In the genomic region with DNA sequence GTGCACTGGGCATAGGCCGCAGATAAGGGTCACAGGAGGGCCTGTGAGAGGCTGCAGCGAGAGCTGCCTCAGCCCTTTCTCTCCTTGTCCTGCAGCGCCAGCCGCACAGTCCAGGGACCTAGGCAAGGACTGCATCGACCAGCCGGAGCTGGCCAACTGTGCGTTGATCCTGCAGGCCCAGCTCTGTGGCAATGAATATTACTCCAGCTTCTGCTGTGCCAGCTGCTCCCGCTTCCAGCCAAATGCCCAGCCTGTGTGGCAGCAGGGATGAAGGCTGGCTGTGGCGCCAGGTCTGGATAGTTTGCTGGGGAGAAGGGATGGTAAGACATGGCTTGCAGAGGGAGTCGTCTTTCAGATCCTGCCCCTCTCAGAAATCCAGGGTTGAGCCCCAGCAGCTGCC, we compare ENCODE assay signal across 13 mouse cellular contexts. TPM values are rescaled to one million over a fixed set of nuclear protein-coding genes. Genes with fewer than 3 reads are reported as not detected.
A peak's percentile ranks its signal among the peaks of the same experiment; 100 is the strongest.
DNase-seq lines count a peak whose midpoint lies in the region; ATAC-seq and TF ChIP-seq lines count a peak whose summit lies in the region.
"Had no signal": no experiment of that assay in that cellular context is flagged by ENCODE, and none has a peak within 500 bp of the region (broad histone marks: within the 10 kb centered on the region; RNA-seq: fewer than 3 reads in every experiment).

No protein-coding gene starts in this region.

- TF ChIP-seq CTCF in brain, embryonic 14.5 days (IDR thresholded peaks at IDR 0.05; ENCODE audit: borderline replicate concordance, extremely low read depth, insufficient read depth, insufficient read length) = no peak
- no peak for TF ChIP-seq CTCF in forebrain, postnatal 0 days (IDR thresholded peaks at IDR 0.05; ENCODE audit: low read depth)

- no peak for ATAC-seq in kidney, embryonic 15.5 days (replicated peaks; ENCODE audit: low FRiP score)
- ATAC-seq in forebrain, postnatal 0 days = peak; percentile 50
- ATAC-seq in midbrain, embryonic 16.5 days = no peak; the same call in 1 of the 2 replicates
- ATAC-seq: midbrain, embryonic 13.5 days had no signal

- TF ChIP-seq POLR2A in brain, embryonic 14.5 days (IDR thresholded peaks at IDR 0.05; ENCODE audit: borderline replicate concordance, extremely low read depth, insufficient read depth, insufficient read length, poor library complexity, severe bottlenecking) = no peak

- H3K4me3 ChIP-seq in kidney, embryonic 15.5 days (replicated peaks) = no peak overlapping the region
- no peak overlapping the region for H3K4me3 ChIP-seq in forebrain, postnatal 0 days (ENCODE audit: low read depth, low read length)
- no peak overlapping the region for H3K4me3 ChIP-seq in midbrain, embryonic 16.5 days (ENCODE audit: low read depth, low read length)
- H3K4me3 ChIP-seq: embryonic facial prominence, embryonic 10.5 days; midbrain, embryonic 13.5 days had no signal

- H3K4me2 ChIP-seq in kidney, embryonic 15.5 days = no peak overlapping the region
- no peak overlapping the region for H3K4me2 ChIP-seq in forebrain, postnatal 0 days (ENCODE audit: low read depth)
- H3K4me2 ChIP-seq in midbrain, embryonic 16.5 days (ENCODE audit: low read length) = no peak overlapping the region
- H3K4me2 ChIP-seq: lung, embryonic 14.5 days; midbrain, embryonic 13.5 days had no signal

- DNase-seq in adrenal gland, postnatal 25 days = peak; percentile 20
- no peak for DNase-seq in adrenal gland, adult 18-20 months (ENCODE audit: low spot score in 2 of 2)
- DNase-seq in kidney, adult 11 months = no peak
- DNase-seq in brain, embryonic 14.5 days (ENCODE audit: low read depth) = peak; percentile 52
- DNase-seq in forebrain, postnatal 0 days = peak; percentile 44
- no peak for DNase-seq in urinary bladder, postnatal 36 days (ENCODE audit: low spot score in 2 of 2)
- DNase-seq: heart, postnatal 14 days; lung, embryonic 14.5 days; thymus, postnatal 4 days had no signal

- WGBS in kidney, embryonic 15.5 days = 81% methylated on average over 10 of the region's 10 CpGs
- 66% methylated on average over 10 of the region's 10 CpGs for WGBS in forebrain, postnatal 0 days
- 75% methylated on average over 10 of the region's 10 CpGs for WGBS in midbrain, embryonic 16.5 days

- H3K9ac ChIP-seq in kidney, embryonic 15.5 days = no peak overlapping the region
- H3K9ac ChIP-seq in forebrain, postnatal 0 days = no peak overlapping the region
- no peak overlapping the region for H3K9ac ChIP-seq in midbrain, embryonic 16.5 days (ENCODE audit: low read depth, low read length)
- H3K9ac ChIP-seq: lung, embryonic 14.5 days; midbrain, embryonic 13.5 days had no signal

- H3K27ac ChIP-seq in kidney, embryonic 15.5 days = 0 out of 2 replicates have a peak overlapping the region, but pooled peaks have one; percentile 75
- H3K27ac ChIP-seq in forebrain, postnatal 0 days (ENCODE audit: low read depth, low read length) = no peak overlapping the region
- no peak overlapping the region for H3K27ac ChIP-seq in midbrain, embryonic 16.5 days (ENCODE audit: low read length)
- H3K27ac ChIP-seq: embryonic facial prominence, embryonic 10.5 days; midbrain, embryonic 13.5 days had no signal

- H3K36me3 ChIP-seq in kidney, embryonic 15.5 days = peaks cover 31% of the 10 kb centered on the region
- H3K36me3 ChIP-seq in forebrain, postnatal 0 days (ENCODE audit: insufficient read depth) = peaks cover 15% of the 10 kb centered on the region
- peaks cover 10% of the 10 kb centered on the region for H3K36me3 ChIP-seq in midbrain, embryonic 16.5 days (ENCODE audit: control insufficient read depth, insufficient read depth, low read length)

- no peaks in the 10 kb centered on the region for H3K27me3 ChIP-seq in kidney, embryonic 15.5 days
- H3K27me3 ChIP-seq in forebrain, postnatal 0 days (ENCODE audit: insufficient read depth, low read length) = no peaks in the 10 kb centered on the region
- H3K27me3 ChIP-seq in midbrain, embryonic 16.5 days (ENCODE audit: control insufficient read depth, insufficient read depth, low read depth, low read length) = no peaks in the 10 kb centered on the region
- H3K27me3 ChIP-seq: midbrain, embryonic 13.5 days had no signal

- H3K4me1 ChIP-seq in kidney, embryonic 15.5 days = peaks cover 27% of the 10 kb centered on the region
- no peaks in the 10 kb centered on the region for H3K4me1 ChIP-seq in forebrain, postnatal 0 days (ENCODE audit: insufficient read depth)
- peaks cover 3% of the 10 kb centered on the region for H3K4me1 ChIP-seq in midbrain, embryonic 16.5 days (ENCODE audit: control insufficient read depth, insufficient read depth, low read length)
- H3K4me1 ChIP-seq: midbrain, embryonic 13.5 days had no signal

- H3K9me3 ChIP-seq in kidney, embryonic 15.5 days (replicated peaks) = no peaks in the 10 kb centered on the region
- H3K9me3 ChIP-seq in forebrain, postnatal 0 days (ENCODE audit: low read length) = no peaks in the 10 kb centered on the region
- no peaks in the 10 kb centered on the region for H3K9me3 ChIP-seq in midbrain, embryonic 16.5 days (replicated peaks; ENCODE audit: control insufficient read depth, low read length, poor library complexity, severe bottlenecking)
- H3K9me3 ChIP-seq: embryonic facial prominence, embryonic 10.5 days; midbrain, embryonic 13.5 days had no signal

RNA-seq across cellular contexts. Expression of gene Papln, which starts 28.3 kb away (rescaled TPM):
- 1.4 and 2.0 TPM in 2 replicates for total RNA-seq in adrenal gland, postnatal 25 days (2021)
- total RNA-seq in adrenal gland, adult 18-20 months (2021) = 1 to 10 TPM; 2.3 to 2.8 TPM
- 2.0 and 2.1 TPM in 2 replicates for polyA plus RNA-seq in kidney, embryonic 15.5 days (2015; fragmentation: Nextera tagmentation; extraction: Ambion mirVana)
- 0.77 and 0.85 TPM in 2 replicates for polyA plus RNA-seq in brain, embryonic 14.5 days (2012; rRNA removed)
- total RNA-seq in forebrain, postnatal 0 days (2014; rRNA removed) = 1.8 and 2.7 TPM in 2 replicates
- polyA plus RNA-seq in forebrain, postnatal 0 days (2015; fragmentation: Nextera tagmentation; extraction: Ambion mirVana) = 0.23 and 0.40 TPM in 2 replicates
- 0.16 and 0.31 TPM in 2 replicates for polyA plus RNA-seq in midbrain, embryonic 16.5 days (2015; fragmentation: Nextera tagmentation; extraction: Ambion mirVana)

Comparison
In these comparisons a context has a peak if more than half of its experiments do, and no peak if none do; other contexts are left out.
1. DNase-seq: peak in adrenal gland, postnatal 25 days (single experiment), brain, embryonic 14.5 days (single experiment) and forebrain, postnatal 0 days (single experiment); none in adrenal gland, adult 18-20 months (0 of 2), kidney, adult 11 months (single experiment) and urinary bladder, postnatal 36 days (0 of 2).